Mouse (Mus musculus) brain, embryonic 18.5 days (tissue): ENCODE results near the gene D830030K20Rik.
"Not testable (repeated sequence)": the region's sequence is repeated elsewhere in the genome, so short reads cannot be mapped to it uniquely, and the experiment has no call there.

Source experiments
- DNase-seq: peaks from one replicate; pipeline ENCODE4 v3.0.0-alpha.2; 2012; ENCODE audit warnings: low read depth, low spot score

The D830030K20Rik gene

DNA sequence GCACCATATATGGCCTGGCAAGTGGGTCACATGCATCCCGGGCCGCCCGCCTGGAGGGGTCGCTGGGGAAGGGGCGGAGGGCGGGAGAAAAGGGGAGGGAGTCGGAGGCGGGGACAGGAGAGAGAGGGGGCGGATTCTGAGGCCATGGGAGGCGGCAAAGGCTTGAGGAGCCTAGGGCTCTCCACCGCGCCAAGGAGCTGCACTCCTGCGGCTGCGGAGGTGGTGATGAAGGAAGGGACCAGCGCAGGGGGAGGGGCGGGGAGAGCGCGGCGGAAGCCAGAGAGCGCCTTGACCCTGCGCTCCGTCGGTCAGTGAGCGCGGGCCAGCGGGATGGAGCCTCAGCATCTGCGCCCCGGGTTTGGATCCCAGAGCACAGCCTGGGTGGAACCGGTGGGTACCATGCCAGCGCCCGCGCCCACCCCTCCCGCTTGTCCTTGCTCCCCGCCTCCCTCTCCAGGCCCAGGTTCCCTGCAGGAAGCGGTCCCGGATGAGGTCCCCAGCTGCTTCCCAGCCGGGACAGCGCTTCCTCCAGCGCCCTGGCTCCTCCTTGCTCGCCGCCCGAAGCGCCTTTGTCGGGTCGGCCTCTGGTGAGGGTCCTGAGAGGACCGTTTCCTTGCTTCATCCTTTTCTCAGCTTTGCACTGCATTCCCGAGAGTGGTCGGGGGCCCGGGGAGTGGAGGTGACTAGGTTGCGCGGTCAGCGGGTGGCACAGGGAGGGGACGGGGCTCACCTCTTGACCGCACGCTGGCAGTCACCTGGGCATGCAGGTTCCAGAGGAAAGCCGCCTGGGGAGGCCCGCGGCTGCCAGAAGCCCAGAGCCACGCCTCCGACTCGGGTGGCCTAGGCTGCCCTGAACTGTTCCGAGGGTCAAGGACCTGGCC lies at the start of gene D830030K20Rik:
Gene D830030K20Rik (plus strand): TSS at position 217 of the 881 bp plus-strand sequence.
- not testable (repeated sequence) for DNase-seq

GRCm38 (mm10) chr14:3187955-3188354 lies 20.3 kb upstream of the D830030K20Rik start, which contains the start of gene Gm5795:
Gm5795 (plus strand) TSS chr14:3188255.
- DNase-seq: not testable (repeated sequence)

DNA sequence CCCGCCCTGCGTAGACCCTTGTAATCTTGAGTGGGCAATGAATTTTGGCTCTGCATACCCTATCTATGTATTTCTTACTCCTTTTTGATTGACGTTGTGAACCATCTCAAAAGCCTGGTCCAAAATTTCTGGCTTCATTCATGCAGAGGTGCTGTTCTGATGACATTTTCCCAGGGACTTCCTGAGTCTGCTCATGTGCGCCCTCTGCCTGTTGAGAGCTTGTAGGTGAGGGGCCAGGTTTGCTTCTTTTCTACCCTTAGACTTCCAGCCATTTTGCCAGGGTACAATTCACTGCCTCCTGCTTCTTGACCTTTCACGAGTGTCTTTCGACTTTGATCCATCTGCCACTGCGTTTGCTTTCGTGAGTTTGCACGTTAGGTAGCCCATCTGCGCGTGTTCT lies 1.1 kb downstream of the D830030K20Rik start:
- not testable (repeated sequence) for DNase-seq

GRCm38 (mm10) chr14:3262531-3262930 lies 54.2 kb downstream of the D830030K20Rik start:
- not testable (repeated sequence) for DNase-seq
